Mouse (Mus musculus) gastrocnemius, adult 2 months (tissue): Measurements from ENCODE around the gene Brat1. TPM values are rescaled to one million over a fixed set of nuclear protein-coding genes. Genes with fewer than 3 reads are reported as not detected.
A peak's percentile ranks its signal among the peaks of the same experiment; 100 is the strongest.

Experiments
- DNase-seq: peaks from one replicate; pipeline ENCODE4 v3.0.0; 2022
- H3K27ac ChIP-seq: fragments of 200-600 bp; 2 replicates; pipeline ENCODE4 v1.8.1; 2022; ENCODE audit warnings: mild to moderate bottlenecking
- H3K4me3 ChIP-seq: fragments of 200-600 bp; 2 replicates; pipeline ENCODE4 v1.8.1; 2022; ENCODE audit warnings: mild to moderate bottlenecking, moderate library complexity
- CTCF ChIP-seq: fragments of 200-600 bp; IDR thresholded peaks from 2 replicates; pipeline ENCODE4 v1.8.1; 2022; ENCODE audit warnings: antibody characterized with exemption, mild to moderate bottlenecking, moderate library complexity
- intact Hi-C: fragments of 180-260 bp; cut with DNase I; formaldehyde crosslinking; loops from one replicate; pipeline ENCODE4 v1.15.1; 2025
- total RNA-seq, 2 experiments: library from RNA; stranded (reverse); gene quantifications; 2 replicates each; pipeline ENCODE4 v1.2.3; 2021

Gene Brat1
- total RNA-seq, 2 experiments from 2014 or later: 4.9 to 5.5 TPM

GRCm38 (mm10) chr5:140675640-140676039 lies 29.2 kb upstream of the Brat1 start:
- Histone ChIP-seq H3K4me3 (no peak overlapping the region), H3K27ac (no peak overlapping the region)
- intact Hi-C loops: no loop called here

GRCm38 (mm10) chr5:140677137-140677536 lies 27.7 kb upstream of the Brat1 start:
- no peak overlapping the region for H3K27ac ChIP-seq
- DNase-seq: no peak
- H3K4me3 ChIP-seq: no peak overlapping the region
- TF ChIP-seq CTCF: no peak
- intact Hi-C loops: no loop called here

More at GRCm38 (mm10) chr5:140675640-140676039, 29.2 kb upstream of the Brat1 start:
- no peak for DNase-seq
- no peak for TF ChIP-seq CTCF

GRCm38 (mm10) chr5:140680051-140680450 lies 24.8 kb upstream of the Brat1 start:
- no peak overlapping the region for H3K4me3 ChIP-seq
- H3K27ac ChIP-seq: no peak overlapping the region
- intact Hi-C loops: loop anchor here (5.0 kb wide), 1 partner anchor 138 kb away; no protein-coding TSS in a partner anchor
- no peak for DNase-seq
- TF ChIP-seq CTCF: no peak

- intact Hi-C loops: loop anchor here (5.0 kb wide), 1 partner anchor 139 kb away; no protein-coding TSS in a partner anchor
- DNase-seq: no peak
- Histone ChIP-seq H3K27ac (no peak overlapping the region), H3K4me3 (no peak overlapping the region)
- TF ChIP-seq CTCF: no peak
Measured at GRCm38 (mm10) chr5:140680950-140681349, 23.9 kb upstream of the Brat1 start.

GRCm38 (mm10) chr5:140682113-140682512 lies 22.7 kb upstream of the Brat1 start:
- intact Hi-C loops: loop anchor here (5.0 kb wide), 1 partner anchor 140 kb away; no protein-coding TSS in a partner anchor

GRCm38 (mm10) chr5:140684343-140685148 lies 20.3 kb upstream of the Brat1 start:
- Histone ChIP-seq H3K4me3 (no peak overlapping the region), H3K27ac (no peak overlapping the region)
- intact Hi-C loops: loop anchor here (5.0 kb wide), 1 partner anchor 142 kb away; no protein-coding TSS in a partner anchor
- peak; percentile 87 for TF ChIP-seq CTCF
- peak; percentile 50 for DNase-seq

More at GRCm38 (mm10) chr5:140682113-140682512, 22.7 kb upstream of the Brat1 start:
- Histone ChIP-seq H3K4me3 (no peak overlapping the region), H3K27ac (no peak overlapping the region)
- no peak for DNase-seq
- no peak for TF ChIP-seq CTCF

- Histone ChIP-seq H3K27ac (no peak overlapping the region), H3K4me3 (no peak overlapping the region)
- no peak for DNase-seq
- TF ChIP-seq CTCF: no peak
- intact Hi-C loops: no loop called here
Measured at GRCm38 (mm10) chr5:140688434-140688833, 16.4 kb upstream of the Brat1 start.

GRCm38 (mm10) chr5:140695987-140696386 lies 8.8 kb upstream of the Brat1 start:
- intact Hi-C loops: no loop called here
- H3K27ac ChIP-seq: no peak overlapping the region
- no peak for TF ChIP-seq CTCF
- no peak for DNase-seq
- no peak overlapping the region for H3K4me3 ChIP-seq

GRCm38 (mm10) chr5:140699776-140700175 lies 5.0 kb upstream of the Brat1 start:
- no peak overlapping the region for H3K4me3 ChIP-seq
- no peak for TF ChIP-seq CTCF
- intact Hi-C loops: no loop called here
- no peak overlapping the region for H3K27ac ChIP-seq
- no peak for DNase-seq

- Histone ChIP-seq H3K4me3 (peak overlapping the region; percentile 83), H3K27ac (peak overlapping the region; percentile 87)
- intact Hi-C loops: no loop called here
- no peak for DNase-seq
- no peak for TF ChIP-seq CTCF
Measured at GRCm38 (mm10) chr5:140701661-140702060, 3.1 kb upstream of the Brat1 start.

GRCm38 (mm10) chr5:140702103-140702513 lies 2.7 kb upstream of the Brat1 start, which contains the start of gene Iqce:
Iqce (minus strand) TSS chr5:140702378.
- intact Hi-C loops: no loop called here
- H3K4me3 ChIP-seq: peak within 1 kb of the TSS; percentile 83
- peak within 1 kb of the TSS; percentile 87 for H3K27ac ChIP-seq
- no peak for TF ChIP-seq CTCF
- peak; percentile 96 for DNase-seq

- Histone ChIP-seq H3K27ac (peak overlapping the region; percentile 87), H3K4me3 (peak overlapping the region; percentile 83)
- TF ChIP-seq CTCF: no peak
- intact Hi-C loops: no loop called here
- DNase-seq: no peak
Measured at GRCm38 (mm10) chr5:140702618-140703175, 2.1 kb upstream of the Brat1 start.
